Mouse (Mus musculus): ENCODE measurements around the gene Chsy1.

Gene Chsy1

DNA sequence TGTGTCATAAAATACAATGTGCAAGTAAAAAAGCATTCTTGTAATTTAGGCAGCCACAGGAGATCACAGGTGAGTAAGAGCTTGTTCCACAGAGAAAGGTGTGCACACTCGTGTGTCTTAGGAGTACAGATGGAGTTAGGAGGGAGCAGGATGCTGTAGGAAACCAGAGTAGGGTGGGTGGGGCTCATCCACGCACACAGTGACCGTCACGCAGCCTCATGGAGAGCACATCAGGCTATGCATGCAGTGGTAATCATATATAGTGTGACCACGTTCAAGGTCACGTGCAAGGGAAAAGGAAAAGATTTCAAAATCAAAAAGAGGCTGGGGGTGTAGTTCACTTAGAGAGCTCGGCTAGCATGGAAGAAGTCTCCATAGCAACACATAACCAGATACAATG, 33.2 kb downstream of the Chsy1 start:
- DNase-seq = no peak

DNA sequence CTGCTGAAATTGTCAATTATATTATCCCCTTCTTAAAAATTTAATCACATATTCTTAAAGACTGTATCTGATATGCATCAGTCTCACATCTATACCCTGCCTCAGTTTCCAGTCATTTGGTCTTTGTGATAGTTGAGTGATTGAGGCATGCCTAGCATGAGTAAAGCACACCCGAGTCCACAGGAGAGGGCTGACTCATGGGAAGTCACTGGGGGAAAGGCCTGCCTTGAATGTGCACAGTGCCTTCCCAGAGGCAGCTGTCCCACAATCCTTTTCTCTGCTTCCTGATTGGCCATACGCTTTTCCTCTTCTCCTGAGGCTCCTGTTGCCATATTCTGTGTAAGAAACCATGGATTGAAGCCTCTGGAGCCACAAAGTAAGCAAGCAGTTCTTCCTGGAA, 35.2 kb downstream of the Chsy1 start:
- no peak for DNase-seq

DNA sequence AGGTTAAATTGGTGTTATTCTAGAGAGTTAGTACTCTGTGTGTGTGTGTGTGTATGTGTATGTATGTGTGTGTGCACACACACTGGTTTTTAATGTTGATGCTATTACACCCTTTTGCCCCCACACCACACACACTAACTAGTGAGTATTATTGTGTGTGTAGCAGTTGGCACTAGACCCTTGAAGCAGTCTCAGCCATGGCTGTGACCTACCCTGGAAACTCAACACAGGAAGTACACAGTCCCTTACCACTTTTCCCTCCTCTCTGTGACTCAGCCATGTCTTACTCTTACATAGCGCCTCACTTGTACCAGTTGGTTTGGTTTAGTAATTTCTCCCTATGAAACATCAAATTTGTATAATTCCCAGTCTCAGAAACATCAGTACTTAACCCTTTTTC, 37.8 kb downstream of the Chsy1 start:
- DNase-seq = no peak

DNA sequence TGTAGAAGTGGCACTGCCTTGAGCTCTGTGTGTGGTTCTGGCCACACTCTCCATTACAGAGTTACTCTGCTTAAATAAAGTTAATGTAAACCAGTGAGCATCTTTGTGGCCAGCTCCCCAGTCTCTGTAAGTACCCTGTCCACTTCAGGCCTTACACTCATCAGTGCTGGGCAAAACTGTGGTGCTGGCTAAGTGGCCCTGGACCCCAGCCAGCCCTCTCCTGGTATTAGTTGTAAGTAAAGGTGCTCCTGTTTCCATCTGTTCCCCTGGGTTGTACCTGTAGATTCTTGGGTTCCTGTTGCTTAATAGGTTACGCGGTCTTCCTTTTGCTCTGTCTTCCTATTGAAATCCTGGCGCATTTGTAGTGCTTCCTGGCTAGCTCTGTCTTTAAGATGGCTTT, 38.5 kb downstream of the Chsy1 start:
- DNase-seq = no peak

DNA sequence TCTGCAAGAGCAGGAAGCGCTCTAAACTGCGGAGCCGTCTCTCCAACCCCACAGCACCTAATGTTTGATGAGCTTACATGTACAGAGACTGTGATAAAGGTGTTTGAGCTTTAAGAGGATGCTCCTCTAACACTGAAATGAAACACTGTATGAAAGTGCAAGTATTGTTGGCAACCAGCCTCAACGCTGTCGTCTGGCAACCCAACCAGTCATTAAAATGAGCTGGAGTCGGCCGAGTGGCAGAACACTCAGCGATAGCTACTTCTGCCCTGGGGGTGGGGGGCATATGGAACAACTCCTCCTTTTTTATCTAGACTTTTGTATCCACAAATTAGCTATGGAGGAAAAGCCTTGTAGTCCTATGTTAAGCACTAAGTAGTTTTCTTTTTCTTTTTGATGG, 40.2 kb downstream of the Chsy1 start:
- no peak for DNase-seq

DNA sequence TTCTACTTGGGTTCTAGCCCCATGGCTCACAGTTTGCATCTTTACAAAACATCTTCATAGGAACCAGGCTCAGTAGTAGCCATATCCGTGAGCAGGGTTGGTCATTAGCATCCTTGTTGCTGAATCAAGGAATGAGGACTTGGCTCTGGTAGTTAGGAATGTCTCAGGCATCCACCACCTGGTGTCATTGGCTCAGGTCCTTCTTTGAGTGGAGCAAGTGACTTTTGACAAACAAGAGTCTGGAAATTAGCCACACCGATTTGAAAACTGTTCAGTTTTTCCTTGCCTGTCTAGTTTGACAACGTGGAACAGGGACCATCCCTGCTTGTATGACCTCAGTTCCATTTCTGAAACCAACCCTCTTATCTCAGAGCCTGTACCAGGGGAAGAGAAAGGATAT, 41.1 kb downstream of the Chsy1 start:
- DNase-seq = peak; percentile 59

DNA sequence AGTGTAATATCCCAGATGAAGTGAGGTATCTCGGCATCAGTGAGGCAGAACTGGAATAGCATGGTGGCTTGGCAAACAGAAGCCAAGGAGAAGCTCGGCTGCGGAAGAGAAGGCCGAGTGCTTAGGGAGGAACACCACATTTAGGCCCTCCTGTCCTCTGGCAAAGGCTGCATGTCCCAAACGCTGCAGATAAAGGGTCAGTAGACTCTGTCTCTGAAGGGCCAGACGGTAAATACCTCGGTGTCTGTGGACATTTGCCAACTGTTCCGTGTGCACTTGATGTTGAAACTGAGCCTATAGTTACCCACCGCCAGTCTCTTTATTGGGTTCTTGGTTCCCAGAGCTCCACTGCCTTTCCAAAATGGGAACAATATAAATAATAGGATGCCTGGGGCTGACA, 48.1 kb downstream of the Chsy1 start:
- DNase-seq = no peak

DNA sequence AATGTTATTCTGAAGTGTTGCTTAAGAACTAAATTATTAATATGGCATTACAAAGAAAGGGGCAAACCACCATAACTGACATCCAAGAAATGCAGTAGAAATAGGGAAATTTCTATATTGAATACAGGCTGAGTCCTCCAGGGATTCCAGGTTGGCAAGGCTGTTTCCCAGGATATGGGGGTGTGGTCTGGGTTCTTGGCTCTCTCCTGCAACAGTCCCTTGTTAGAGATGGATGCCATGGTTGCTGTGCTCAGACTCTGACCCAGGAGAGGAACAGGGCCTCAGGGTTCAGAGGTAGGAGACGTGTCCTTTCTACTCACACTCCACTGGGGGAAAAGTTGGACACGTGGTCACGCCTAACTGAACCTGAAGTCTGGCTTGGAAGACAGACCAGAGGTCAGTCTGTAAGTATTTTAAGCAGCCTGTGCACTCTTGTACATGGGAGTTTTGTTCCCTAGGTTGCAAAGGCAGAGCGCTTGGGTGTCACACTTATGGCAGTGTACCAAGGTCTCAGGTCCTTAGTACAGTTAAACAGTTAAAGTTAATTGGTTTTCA, 48.6 kb downstream of the Chsy1 start:
- no peak for DNase-seq

DNA sequence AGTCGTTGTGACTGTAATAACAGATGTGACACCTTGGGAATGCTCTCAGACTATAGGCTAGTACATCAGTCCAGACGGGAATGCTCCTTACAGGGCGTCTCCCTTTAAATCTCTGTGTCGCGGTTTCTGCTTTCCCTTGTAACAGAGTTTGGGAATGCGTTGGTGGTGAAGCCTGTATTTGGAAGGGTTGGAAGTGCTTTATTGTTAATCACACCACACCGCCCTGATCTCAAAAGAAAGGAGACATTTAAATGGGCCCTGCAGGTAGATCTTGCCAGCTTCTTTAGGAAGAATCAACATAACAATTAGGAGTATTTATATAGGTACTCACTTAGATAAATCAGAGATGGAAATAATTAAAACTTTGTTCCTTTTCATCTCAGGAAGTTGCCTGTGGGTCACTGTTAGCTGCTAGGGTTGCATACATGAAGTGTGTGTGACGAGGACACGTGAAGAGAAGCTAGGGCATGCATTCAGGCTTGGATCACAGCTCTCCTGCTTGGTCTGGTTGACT, 49.4 kb downstream of the Chsy1 start:
- DNase-seq = no peak

DNA sequence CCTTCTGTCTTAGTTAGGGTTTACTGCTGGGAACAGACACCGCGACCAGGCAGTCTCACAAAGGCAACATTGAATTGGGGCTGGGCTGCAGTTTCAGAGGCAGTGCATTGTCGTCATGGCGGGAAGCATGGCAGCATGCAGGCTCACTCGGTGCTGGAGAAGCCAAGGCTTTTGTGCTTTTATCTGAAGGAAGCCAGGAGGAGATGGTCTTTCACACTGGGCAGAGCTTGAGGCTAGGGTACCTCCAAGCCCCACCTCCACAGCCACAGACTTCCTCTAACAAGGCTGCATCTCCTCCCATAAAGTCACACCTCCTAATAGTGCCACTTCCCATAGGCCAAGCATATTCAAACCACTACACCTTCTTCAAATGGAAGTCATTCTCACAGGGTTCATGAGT, 50.6 kb downstream of the Chsy1 start:
- no peak for DNase-seq

DNA sequence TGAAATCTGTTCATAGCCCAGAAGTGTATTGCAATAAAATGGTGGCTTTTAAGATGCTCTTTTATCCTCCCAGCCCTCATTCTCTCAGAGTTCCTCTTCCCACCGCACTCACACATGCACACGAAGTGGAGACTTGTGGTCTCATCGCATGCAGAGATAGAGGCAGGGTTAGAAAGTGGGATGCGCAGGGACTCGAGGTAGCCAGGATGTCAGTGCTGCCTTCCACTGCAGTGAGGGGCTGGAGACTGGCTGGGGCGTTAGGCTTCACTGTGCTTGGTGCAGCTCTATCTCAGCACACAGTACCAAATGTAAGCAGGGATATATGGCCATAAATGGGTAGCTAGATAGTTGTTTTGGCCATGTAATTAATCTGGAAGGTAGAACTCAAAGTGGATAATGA, 52.5 kb downstream of the Chsy1 start:
- no peak for DNase-seq

DNA sequence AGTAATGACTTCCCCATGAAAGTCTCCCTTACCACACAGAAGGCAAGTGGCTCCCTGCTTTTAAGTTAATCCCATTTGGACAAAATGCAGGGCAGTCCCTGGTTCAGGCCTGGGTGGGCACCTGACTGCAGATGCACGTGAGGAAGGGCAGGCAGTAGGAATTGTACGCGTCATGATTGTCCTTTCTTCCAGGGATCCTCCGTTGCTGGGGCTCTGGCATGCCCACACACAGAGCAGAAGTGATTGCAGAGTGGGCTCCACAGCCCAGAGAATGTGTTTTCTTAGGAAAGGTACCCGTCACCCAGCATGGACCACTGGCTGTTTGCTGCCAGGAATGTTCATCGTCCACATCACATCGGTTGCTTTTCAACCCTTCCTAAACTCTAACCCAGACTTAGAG, 53.2 kb downstream of the Chsy1 start:
- DNase-seq = no peak

DNA sequence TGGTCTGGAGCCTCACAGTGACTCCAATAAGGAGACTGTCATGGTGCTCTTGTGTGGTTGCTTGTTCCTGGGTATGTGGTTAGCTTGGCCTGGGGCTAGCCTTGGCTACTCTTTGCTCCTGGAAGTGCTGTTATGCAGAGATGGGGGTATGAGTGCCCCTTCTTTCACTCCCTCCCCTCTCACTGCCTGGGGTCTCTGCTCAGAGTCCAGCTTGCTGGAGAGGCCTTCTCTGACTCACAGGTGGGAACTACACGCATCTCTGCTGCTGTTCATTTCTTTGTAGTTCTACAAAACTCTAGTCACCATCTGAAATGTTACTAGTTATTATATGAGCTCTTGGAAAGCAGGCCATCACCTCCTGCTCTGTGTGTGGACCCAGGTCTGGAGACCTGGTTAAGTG, 53.7 kb downstream of the Chsy1 start:
- DNase-seq = no peak

DNA sequence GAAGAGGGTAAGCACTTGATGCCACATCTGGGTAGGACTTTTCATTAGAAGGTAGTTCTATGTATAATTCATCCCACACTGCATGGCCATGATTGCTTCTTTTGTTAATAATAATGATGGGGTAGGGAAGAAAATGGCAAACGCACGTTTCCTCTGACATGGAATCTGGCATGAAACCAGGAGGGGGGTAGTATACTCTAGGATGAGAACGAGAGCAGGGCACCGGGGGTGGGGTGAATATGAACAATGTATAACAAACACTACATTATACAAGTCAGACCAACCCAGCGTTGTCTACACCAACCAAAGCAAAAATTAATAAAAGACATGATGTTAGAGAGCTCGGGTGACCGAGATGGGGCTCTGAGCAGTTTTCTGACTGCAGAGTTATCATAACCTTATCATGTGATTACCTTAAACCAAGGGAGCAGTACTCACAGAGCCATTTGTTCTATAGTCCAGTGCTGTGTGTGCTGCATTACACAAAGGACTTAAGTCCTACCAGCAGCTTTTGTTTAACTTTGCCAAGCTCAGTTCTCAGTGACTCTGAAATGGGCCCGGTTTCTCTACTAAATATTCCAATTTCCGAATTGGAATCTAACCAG, 55.2 kb downstream of the Chsy1 start:
- DNase-seq = no peak

DNA sequence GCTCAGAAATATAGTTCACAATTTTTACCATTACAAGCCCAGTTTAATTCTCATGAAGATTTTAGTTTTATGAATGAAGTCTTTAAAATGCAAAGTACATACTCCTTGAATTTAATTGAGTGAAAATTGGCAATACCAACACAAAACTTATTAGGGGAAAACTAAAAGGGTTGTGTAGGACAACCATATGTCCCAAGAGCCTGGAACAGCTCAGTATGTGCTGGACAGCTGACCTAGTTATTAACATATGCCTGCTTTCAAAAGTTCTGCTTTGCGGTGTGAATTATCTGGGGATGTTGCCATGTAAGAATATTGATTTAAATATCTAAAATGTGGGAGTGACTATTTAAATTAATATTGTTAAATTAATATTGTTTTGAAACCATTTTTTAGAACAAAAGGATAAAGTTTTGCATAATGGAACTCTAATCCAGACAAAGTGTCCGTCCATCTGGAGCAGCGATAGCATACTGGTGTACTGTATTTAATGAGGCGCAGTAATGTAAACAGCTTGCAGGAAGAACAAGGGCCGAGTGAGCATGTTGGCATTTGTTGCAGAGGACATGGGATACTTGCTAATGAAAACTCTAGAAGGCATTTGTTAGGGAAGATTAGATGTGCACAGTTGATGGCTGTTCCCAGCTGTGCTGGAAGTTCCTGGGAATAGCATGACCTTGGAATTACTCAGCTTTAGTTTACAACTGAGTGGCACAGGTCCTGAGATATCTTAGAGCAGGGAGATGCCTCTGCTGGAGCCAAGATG, 55.9 kb downstream of the Chsy1 start:
- DNase-seq = no peak

DNA sequence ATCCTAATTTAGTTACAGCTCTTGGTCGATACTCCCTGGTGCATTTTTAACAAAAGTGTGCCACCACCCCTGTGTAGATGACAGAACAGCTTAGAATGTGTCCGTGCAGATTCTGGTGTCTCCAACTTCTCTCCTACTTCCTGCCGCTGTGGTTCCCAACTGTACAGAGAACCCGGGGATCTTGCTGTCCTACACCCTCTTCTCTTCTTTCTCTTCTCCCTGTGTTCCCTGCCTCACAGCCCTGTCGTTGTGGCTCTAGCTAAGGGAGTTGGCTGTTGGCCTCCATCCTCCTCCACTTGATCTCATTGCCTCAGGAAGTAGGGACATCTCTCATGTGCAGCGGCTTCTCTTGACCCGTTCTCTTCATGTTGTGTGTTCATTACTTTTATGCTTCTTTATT, 59.6 kb downstream of the Chsy1 start:
- no peak for DNase-seq

DNA sequence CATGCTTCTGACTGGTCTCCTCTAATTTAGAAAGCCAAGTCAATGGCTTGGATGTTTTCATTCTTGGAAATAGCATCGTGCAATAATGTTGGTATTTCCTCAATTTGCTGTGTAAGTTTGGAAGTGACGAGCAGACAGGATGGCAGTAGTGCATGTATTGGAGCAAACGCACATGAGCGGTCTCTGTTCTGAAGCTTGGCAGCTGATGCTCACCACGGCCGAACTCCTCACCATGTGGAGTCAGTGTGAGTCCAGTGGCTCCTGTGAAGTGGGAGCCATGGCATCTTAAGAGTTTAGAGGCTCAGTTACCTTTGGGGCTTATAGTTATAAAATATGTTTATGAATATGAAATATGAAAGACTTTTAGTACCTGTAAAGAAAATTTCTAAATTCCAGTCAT, 60.2 kb downstream of the Chsy1 start:
- DNase-seq = no peak

DNA sequence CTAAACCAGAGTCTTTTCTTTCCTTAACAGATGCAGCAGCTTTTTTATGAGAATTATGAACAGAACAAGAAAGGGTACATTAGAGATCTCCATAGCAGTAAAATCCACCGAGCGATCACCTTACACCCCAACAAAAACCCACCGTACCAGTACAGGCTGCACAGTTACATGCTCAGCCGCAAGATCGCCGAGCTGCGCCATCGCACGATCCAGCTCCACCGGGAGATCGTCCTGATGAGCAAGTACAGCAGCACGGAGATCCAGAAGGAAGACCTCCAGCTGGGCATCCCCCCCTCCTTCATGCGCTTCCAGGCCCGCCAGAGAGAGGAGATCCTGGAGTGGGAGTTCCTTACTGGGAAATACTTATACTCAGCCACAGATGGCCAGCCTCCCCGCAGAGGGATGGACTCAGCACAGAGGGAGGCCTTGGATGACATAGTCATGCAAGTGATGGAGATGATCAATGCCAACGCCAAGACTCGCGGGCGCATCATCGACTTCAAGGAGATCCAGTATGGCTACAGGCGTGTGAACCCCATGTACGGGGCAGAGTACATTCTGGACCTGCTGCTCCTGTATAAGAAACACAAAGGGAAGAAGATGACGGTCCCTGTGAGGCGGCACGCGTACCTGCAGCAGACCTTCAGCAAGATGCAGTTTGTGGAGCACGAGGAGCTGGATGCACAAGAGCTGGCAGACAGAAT, 61.6 kb downstream of the Chsy1 start:
- DNase-seq = no peak

DNA sequence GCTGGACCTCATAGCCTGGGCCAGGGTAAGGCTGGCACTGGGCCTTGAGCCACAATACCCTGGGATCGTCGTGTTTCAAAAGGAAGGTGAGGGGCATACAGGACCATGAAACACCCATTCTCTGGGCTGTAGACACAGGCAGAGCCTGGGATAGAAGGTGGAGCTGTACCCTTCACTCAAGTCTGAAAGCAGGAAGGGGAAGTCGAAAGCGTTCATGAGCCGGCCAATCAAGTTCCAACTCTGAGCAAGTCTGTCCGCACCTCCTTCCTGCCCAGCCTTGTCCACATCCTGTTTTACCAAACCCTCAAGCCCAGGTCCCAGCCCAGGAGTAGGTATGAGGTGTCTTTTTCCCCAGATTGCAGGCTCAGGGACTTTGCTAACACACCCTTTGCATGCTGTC, 66.4 kb downstream of the Chsy1 start:
- DNase-seq = no peak

DNA sequence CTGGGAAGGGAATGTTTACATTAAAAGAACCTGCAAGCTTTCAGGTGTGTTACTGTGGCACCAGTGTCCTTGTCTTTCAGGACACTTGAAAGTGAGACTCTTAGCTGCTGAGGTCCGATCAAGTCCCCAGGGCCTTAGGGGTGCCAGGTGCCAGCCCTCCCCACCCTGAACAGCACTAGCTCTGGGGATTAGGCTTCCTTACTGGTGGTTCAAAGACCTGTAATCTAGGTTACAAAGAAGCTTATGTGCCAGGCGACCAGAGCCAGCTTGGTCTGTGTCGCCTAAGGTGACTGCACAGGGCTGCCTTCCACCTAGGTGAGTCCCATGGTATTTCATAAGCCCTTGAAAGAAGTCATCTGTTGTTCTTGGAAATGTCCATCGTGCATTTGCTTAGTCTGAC, 66.9 kb downstream of the Chsy1 start:
- DNase-seq = no peak

DNA sequence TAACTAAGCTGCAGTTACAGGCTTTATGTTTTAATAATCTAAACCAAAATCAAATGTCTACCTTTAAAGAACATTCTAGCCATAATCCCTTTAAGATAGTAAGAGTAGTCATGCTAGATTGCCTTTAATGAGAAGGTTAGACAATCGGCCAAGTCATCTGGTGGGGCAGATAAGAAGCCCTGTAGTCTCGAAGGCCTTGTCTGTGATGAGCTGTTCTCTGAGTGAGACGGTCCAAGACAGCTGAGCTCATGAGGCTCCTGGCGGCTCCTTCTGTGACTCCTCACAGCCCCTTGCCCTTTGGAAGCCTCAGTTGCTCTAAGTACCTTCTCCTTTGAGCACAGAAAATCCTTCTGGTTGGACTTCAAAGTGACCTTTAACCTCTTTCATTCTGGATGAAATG, 67.6 kb downstream of the Chsy1 start:
- no peak for DNase-seq

DNA sequence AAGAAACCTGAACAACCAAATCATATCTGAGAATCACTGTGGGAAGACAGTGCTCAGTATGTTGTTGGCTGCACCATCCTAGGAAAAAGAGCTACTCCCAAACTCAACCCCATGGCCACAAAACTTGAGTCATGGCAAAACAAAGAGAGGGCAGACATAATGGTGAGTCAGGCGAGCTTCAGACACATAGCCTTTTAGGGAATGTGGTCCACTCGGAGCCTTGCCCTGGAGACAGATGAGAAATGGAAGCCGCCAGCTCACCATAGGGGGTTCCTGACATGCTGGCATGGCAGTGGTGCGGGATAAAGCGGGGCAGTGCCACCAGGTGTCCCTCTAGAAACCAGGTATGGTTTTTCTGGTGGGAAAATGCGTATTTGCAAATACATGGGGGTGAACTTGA, 68.8 kb downstream of the Chsy1 start:
- no peak for DNase-seq

DNA sequence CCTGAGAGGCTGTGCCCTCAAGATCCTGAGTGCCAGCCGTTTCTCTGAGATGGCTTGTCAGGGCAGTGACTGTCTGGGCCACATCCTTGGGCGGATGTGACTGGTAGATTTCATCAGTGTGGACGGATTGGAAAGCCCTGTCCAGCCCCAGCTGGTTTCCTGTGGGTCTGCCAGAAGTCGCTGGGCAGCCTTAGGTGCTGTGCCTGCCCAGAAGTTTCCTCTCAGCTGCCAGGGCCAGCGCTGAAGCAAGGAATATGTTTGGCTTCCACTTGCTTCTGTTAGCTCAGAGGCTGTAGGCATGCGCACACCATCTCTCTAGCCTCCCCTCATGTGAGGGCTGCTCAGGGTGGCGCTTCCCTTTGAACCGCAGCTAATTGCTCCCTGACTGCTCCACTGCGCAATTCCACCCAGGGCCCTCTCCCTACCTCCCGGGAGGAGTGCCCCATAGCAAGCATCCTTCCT, 69.8 kb downstream of the Chsy1 start:
- DNase-seq = no peak

DNA sequence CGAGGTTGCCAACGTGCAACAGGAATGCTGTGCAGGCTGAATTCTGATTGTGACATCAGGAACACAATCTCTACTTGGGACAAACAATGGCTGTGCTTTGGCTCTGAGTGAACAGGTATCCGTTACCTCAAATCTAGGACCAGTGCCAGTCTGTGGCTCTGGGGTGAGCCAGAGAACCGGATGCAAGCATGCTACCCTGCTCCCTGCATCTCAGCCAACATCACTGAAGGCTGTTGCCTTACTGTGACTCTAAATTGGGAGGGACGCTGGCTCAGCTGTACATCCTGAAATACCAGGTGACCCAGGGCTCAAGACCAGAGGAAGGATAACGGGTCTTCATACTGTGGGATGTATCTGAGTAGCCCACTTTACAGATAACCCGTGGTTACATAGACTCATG, 70.4 kb downstream of the Chsy1 start:
- DNase-seq = no peak
